ENCODE assay signal across 8 mouse cellular contexts in the genomic region with DNA sequence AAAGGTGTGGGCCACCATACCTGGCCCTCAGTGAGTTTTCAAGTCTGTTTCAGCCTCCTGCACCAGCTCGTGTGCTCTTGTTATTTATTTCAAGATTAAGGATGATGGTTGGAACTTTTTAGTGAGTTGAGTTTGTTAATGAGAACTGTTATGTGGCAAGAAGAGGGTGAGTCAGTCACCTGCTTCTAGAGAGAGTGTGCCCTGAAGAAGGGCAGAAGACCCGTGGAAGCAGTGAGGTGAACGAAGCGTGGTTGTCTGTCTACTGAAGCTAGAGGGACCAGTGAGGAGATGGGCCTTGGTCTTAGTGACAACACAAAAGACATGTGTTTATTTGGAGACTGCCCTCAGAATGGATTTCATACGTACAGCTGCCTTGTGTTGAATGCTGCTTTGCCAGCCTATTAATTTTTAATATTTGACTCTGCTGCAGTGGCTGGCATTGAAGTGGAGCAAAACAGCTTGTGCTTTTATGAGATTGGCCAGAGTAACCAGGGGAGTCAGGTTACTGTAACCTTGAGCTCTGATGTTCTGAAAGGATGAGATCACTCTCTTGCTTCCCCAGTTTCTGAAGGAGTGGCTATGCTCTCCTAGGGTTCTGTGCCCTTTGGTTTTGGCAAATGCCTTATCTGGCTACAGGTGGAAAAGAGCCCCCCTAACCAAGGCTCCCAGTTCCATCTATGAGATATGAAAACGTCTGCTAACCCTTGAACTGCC. TPM values are rescaled to one million over a fixed set of nuclear protein-coding genes. Genes with fewer than 3 reads are reported as not detected.
DNase-seq lines count a peak whose midpoint lies in the region; ATAC-seq lines count a peak whose summit lies in the region.
"Had no signal": no experiment of that assay in that cellular context is flagged by ENCODE, and none has a peak within 500 bp of the region (broad histone marks: within the 10 kb centered on the region; RNA-seq: fewer than 3 reads in every experiment).

No protein-coding gene starts in this region.

- 68% methylated on average over 6 of the region's 6 CpGs for WGBS in limb, embryonic 12.5 days
- 83% methylated on average over 6 of the region's 6 CpGs for whole genome bisulfite sequencing in limb, embryonic 10.5 days

- no peaks in the 10 kb centered on the region for H3K27me3 ChIP-seq in limb, embryonic 12.5 days
- H3K27me3 ChIP-seq in limb, embryonic 10.5 days (ENCODE audit: low read depth, poor library complexity, severe bottlenecking) = no peaks in the 10 kb centered on the region

- no peaks in the 10 kb centered on the region for H3K9me3 ChIP-seq in limb, embryonic 12.5 days
- H3K9me3 ChIP-seq in limb, embryonic 10.5 days (replicated peaks) = no peaks in the 10 kb centered on the region

- peak overlapping the region; percentile 12 for H3K27ac ChIP-seq in limb, embryonic 12.5 days
- no peak overlapping the region for H3K27ac ChIP-seq in limb, embryonic 10.5 days

- peaks cover 17% of the 10 kb centered on the region for H3K4me1 ChIP-seq in limb, embryonic 12.5 days (replicated peaks)
- H3K4me1 ChIP-seq in limb, embryonic 10.5 days = peaks cover 6% of the 10 kb centered on the region

- H3K4me3 ChIP-seq in limb, embryonic 12.5 days (replicated peaks) = no peak overlapping the region
- no peak overlapping the region for H3K4me3 ChIP-seq in limb, embryonic 10.5 days

- ATAC-seq in limb, embryonic 12.5 days (ENCODE audit: insufficient number of reproducible peaks, insufficient read depth, low FRiP score, low TSS enrichment, low read depth) = no peak
- ATAC-seq in megakaryocyte-erythroid progenitor cell, adult 5-6 weeks (replicated peaks; ENCODE audit: low FRiP score, low TSS enrichment, poor library complexity, severe bottlenecking) = 0 out of 2 replicates have a peak, but pooled peaks have one; percentile 31

- peaks cover 7% of the 10 kb centered on the region for H3K36me3 ChIP-seq in limb, embryonic 12.5 days
- peaks cover 8% of the 10 kb centered on the region; the same call in 1 of the 2 replicates for H3K36me3 ChIP-seq in limb, embryonic 10.5 days

- no peak overlapping the region for H3K9ac ChIP-seq in limb, embryonic 12.5 days (replicated peaks)

- no peak overlapping the region for H3K4me2 ChIP-seq in limb, embryonic 12.5 days

- no peak for DNase-seq in limb, embryonic 10.5 days (ENCODE audit: low spot score)
- DNase-seq in brain, adult 2 months (ENCODE audit: low read depth, low spot score) = peak; percentile 57
- peak; percentile 18 for DNase-seq in heart, postnatal 4 days
- no peak for DNase-seq in left cerebral cortex, adult 9 months (ENCODE audit: low spot score in 2 of 2)
- no peak for DNase-seq in frontal cortex, adult 2 months (ENCODE audit: extremely low spot score in 1 of 2, low spot score in 1 of 2)
- DNase-seq: cerebellum, postnatal 14 days had no signal

RNA-seq across cellular contexts. Expression of a gene that starts 36.7 kb away (rescaled TPM):
- 15.6 and 18.8 TPM in 2 replicates for polyA plus RNA-seq in limb, embryonic 12.5 days (2016; fragmentation: Nextera tagmentation; extraction: Ambion mirVana)
- 11.2 and 13.3 TPM in 2 replicates for polyA plus RNA-seq in limb, embryonic 10.5 days (2016; fragmentation: Nextera tagmentation; extraction: Ambion mirVana)
- total RNA-seq in heart, postnatal 4 days (2021) = 100 to 1,000 TPM in 1 of 2 experiments, 10 to 100 TPM in 1; 99.0 to 109 TPM
- 23.7 and 33.3 TPM in 2 replicates for total RNA-seq in megakaryocyte-erythroid progenitor cell, adult 5-6 weeks (2014; fragmentation: Nextera tagmentation)
- 7.0 and 7.9 TPM in 2 replicates for total RNA-seq in megakaryocyte-erythroid progenitor cell, adult 5-6 weeks (2017)
- polyA plus RNA-seq in frontal cortex, adult 2 months (2012; rRNA removed) = 115 and 139 TPM in 2 replicates

Comparison
In these comparisons a context has a peak if more than half of its experiments do, and no peak if none do; other contexts are left out.
1. DNase-seq: peak in brain, adult 2 months (single experiment) and heart, postnatal 4 days (single experiment); none in limb, embryonic 10.5 days (single experiment), left cerebral cortex, adult 9 months (0 of 2) and frontal cortex, adult 2 months (0 of 2).